Mouse (Mus musculus) T-helper 2 cell (primary cell): ENCODE measurements around the gene Ccr6.

Experiments used
- in situ Hi-C: fragments of 300-600 bp; cut with MboI, MseI; formaldehyde crosslinking; loops from one replicate; pipeline ENCODE4 v1.15.1; 2025; ENCODE audit warnings: high pct_unique_total_duplicates

Gene Ccr6

DNA sequence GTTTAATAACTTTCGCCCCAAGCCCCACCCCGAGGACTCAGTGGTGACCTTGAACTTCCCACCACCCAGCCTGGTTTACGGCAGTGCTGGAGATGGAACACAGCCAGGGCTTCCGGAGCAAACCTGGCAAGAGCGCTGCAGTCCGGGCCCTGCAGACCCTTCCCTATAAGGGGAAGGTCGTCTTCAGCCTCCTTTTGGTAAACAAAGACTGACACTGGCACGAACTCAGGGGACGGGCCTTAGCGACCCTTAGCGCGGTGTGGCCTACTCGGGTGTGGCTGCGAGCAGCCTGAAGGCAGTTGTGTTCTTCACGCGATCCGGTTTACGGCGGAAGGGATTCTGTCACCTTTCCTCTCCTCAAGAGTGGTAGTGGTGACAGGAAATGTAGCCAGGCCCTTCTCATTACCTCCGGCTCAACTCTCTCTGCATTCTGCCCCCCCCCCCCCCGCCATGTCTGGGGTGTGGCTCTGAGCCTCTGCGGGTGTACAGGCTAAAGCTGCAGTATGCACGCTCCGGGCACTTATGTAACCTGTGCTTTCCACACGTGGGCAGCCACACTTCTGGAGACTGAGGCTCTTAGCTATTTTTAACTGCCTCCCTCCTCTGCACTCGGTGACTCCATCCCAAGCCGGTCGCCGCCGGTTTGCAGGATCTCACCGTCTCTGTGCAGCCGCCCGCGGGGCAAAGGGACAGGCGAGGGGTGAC, 47.1 kb downstream of the Ccr6 start, which contains the start of gene Mpc1:
Gene Mpc1 (plus strand): TSS at position 84 of the 705 bp plus-strand sequence.
- in situ Hi-C loops = no loop called here

DNA sequence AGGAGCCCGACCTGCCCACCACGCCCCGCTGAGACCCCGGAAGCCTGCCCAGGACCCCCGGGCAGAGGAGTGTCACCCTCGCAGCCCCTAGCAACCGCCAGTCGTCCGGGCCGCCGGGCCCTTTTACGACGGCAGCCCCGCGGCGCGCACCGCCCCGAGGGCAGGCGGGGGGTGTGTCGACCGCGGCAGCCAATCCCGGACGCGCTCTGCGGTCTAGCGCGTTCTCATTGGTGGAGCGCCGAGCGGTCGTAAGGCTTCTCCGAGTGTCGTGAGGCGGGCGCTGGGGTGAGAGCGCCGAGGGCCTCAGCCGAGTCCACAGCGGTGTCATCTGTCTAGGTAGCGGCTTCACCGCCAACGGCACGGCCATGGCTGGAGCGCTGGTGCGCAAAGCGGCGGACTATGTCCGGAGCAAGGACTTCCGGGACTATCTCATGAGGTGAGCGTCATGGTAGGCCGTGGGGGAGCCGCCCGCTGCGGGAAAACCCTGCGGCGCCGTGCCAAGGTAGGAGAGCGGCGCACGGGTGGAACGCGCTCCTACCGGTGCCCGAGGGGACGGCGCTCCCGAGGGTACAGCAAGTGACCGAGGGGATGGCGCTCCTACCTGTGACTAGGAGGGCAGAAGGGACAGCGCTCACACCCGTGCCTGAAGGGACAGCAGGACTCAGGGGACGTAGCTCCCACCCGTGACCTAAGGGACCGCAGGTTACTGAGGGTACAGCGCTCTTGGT, 47.8 kb downstream of the Ccr6 start:
- in situ Hi-C loops = no loop called here

DNA sequence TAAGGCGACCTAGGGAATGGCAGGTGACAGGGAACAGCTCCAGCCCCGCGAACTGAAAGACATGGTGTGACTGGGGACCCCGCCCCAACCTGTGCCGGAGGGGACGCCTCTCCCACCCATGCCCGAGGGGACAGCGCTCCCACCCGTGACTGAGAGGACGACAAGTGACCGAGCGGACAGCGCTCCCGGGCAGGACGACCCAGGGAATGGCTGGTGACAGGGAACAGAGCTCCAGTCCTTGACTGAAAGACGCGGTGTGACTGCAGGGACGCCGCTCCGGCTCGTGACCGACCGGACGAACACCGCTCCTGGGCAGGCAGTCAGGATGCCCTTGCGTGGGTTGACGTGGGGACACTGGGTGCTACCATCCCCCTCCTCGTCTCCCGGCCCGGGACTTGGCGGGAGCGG, 48.4 kb downstream of the Ccr6 start:
- in situ Hi-C loops = no loop called here

DNA sequence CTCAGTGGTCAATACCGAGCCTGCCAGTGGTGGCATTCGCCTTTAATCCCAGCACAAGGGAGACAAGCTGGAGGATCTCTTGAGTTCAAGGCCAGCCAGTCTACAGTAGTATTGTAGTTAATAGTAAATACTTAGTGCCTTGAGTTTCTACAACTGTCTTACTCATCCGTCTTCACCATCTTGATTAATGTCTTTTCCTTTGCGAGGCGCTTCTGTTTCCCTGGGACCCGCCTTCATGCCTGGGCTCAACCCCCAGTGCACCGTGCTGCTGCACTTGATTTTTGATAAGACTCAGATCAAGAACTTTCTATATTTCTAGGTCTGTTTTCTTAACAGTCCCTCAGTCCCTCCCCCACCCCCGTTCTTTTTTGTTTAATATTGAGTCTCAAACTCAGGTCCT, 49.2 kb downstream of the Ccr6 start:
- in situ Hi-C loops = no loop called here

DNA sequence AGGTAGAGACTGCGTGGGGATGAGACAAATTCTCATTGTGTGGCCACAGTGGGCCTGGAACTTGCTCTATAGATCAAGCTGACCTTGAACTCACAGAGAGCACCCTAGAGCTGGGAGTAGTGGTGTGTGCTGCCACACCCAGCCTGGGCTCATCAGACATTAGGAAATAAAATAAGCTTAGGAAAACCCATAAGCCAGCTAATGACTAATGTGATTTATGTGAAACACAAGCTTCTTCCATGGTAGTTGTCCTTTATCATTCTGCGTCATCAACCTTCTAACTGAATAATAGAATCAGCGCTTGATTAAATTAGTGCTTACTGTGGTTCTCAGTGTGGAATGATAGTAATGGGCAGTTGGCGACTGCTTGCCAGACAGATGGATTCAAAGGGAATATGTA, 51.1 kb downstream of the Ccr6 start:
- in situ Hi-C loops = no loop called here

DNA sequence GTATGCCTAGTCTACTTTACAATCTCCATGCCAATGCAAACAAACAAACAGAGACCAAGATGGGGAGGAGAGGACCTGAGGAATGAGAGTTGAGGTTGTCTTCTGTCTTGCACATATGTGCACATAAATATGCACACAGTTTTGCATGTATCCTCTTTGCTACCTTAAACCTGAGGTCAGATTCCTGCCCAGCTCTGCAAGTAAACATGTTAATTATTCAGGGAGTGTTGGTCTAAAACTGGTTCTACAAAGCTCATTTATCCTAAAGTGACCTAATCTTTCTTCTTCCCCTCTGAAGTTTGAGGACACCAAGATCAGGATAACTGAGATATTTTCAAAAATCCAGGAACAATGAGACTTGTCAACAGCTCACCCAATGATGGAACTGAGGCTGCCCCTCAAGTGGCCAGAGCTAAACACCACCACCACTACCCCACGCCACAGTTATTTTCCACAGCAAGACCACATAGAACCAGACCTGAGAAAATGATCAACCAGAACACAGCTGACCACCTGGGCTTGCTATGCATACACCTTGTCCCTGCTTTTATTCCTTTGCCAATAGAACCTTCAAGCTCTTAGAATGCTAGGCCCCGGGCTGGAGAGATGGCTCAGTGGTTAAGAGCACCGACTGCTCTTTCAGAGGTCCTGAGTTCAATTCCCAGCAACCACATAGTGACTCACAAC, 54.3 kb downstream of the Ccr6 start:
- in situ Hi-C loops = no loop called here

DNA sequence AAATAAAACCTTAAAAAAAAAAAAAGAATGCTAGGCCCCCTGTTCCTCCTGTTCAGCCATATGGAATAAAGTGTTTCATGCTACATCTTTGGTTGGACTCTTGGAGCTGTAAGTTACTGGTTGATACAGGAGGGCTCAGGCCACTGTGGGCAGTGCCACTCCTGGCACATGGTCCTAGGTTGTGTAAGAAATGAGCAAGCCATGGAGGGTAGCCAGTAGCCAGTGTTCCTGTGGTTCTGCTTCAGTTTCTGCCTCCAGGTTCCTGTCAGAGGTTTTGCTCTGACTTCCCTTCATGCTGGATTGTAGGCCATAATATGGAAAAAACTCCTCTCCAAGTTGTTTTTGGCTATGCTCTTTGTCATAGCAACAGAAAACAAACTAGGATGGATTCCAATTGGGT, 54.9 kb downstream of the Ccr6 start:
- in situ Hi-C loops = no loop called here

DNA sequence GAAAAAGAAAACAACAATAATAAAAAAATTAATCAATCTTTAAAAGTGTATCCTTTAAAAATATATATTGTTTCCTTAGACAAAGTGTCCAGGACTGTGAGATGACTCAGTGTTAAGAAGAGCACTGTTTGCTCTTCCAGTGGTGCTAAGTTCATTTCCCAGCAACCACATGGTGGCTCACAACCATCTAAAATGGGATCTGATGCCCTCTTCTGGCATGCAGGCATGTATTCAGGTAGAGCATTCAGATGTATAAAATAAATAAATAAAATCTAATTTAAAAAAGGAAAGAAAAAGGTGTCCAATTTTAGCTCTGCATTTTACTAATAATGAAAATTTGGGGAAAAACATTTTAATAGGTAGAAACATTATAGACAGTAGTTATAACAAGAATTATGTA, 60.0 kb downstream of the Ccr6 start:
- in situ Hi-C loops = loop anchor here (5.0 kb wide), 1 partner anchor 94 kb away; no protein-coding TSS in a partner anchor

DNA sequence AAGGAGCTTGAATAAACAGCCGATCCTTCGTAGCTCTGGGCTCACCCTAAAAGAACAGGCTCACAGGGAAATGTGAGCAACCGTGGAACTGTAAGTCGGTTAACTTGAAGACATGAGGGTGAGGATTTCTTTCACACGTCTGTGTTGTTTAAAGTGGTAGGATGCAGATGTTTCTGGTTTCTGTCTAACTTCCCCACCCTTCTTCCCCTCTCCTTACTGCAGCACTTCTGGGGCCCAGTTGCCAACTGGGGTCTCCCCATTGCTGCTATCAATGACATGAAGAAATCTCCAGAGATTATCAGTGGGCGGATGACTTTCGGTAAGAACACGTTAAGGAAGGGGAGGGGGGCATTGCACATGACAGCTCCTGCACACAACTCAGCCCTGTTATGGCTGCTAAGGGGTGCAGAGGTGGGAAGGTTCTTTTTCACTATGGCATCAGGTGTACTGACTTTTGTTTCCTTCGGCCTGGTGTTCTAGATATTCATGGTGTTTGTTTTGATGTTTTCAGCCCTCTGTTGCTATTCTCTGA, 60.5 kb downstream of the Ccr6 start:
- in situ Hi-C loops = loop anchor here (5.0 kb wide), 1 partner anchor 94 kb away; no protein-coding TSS in a partner anchor

DNA sequence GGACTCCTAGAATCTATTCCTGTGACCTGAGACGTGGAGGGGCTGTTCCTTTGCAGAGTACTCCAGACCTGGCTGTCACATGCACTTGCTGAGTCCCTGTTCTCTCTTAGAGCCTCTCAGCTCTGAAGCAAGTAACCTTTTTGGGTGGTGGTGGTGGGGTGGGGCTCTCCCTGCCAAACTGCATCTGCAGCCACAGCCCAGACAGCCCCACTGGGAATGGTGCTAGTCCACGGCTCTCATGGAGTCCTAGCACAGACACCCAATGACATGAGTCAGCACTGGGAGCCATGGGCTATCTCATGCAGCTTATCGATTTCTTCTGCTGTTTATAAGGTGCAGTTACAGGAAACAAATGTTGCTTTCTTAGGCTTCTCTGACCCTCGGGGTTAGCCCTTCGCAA, 61.9 kb downstream of the Ccr6 start:
- in situ Hi-C loops = loop anchor here (5.0 kb wide), 1 partner anchor 95 kb away; no protein-coding TSS in a partner anchor

DNA sequence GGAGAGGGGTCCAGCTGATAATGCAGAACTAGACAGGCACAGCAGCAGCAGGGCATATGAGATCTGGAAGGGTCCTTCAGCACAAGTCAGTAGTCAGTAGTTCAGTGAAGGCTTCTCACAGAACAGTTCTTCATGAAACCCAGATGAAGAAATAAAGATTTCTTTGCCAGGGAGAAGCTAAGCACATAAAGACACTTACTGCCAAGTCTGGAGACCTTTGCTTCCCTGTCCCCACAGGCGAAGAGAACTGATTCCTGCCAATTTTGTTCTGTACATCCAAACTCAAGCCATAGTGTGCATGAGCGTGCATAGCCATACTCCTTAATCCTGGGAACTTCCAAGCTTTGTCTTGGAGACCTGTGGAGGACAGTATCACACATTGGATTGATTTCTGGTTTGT, 62.4 kb downstream of the Ccr6 start:
- in situ Hi-C loops = loop anchor here (5.0 kb wide), 1 partner anchor 96 kb away; no protein-coding TSS in a partner anchor

DNA sequence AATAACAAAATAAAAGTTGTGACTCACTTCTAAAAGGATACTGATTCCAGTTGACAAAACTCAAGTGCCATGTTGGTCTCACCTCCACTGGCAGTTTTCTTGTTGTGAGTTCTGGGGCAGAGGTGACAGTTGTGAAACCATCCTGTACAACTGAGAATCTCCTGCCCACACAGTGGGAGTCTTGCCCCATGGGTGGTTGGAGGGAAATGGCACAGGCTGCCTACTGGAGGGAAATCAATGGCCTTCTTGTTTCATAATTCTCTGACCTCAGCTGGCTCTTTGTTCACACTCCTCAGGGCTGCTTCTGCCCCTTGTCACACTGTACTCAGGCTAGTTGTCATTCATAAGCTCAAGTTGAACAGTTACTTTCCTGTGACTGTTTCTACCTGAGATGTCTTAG, 63.7 kb downstream of the Ccr6 start:
- in situ Hi-C loops = loop anchor here (5.0 kb wide), 1 partner anchor 97 kb away; no protein-coding TSS in a partner anchor

DNA sequence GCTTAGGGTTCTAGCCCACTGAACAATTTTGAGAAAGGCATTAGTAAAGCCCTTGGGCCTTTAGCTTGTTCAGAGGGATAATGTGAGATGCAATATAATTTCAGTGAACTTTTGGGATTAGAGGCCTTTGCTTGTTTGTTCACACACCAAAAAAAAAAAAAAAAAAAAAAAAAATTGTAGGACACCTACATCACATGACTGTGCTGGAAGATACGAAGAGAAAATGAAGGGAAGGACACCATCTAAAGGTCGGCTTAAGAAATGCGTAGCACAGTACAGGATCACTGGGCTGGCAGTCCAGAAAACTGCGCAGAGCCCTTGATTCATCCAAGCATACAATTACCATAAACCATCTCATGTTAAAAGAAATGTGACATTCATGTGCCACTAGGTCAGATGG, 65.7 kb downstream of the Ccr6 start:
- in situ Hi-C loops = loop anchor here (10.0 kb wide), 1 partner anchor 437 kb away; no protein-coding TSS in a partner anchor

DNA sequence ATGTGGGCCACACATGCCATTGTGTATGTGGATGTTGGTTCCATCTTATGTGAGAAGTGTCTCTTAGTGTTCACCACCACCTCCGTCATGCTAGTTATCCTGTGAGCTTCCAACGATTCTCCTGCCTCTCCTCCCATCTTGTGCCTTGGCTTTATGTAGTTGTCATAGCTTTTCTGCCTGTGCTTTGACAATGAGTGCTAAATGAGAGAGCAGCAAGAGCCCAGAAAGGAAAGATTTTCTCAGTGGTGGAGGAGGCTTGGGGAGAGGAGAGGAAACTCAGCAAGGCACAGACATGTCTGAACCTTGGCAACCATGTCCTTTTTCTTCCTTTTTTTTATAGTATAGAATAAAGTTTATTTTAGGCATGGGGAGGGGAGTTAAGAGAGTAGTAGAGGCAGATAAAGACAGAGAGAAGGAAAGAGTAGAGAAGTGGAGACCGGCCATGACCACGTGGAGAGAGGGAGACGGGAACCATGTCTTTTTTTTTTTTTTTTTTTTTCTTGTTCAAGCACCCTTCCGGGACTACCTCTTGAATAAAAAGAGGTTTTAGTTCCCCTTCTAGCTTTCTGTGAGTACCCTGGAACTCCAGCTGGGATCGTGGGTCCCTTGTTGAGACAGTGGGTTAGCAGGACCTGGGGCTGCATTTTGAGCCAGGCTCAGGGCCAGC, 67.1 kb downstream of the Ccr6 start:
- in situ Hi-C loops = loop anchor here (10.0 kb wide), 1 partner anchor 438 kb away; no protein-coding TSS in a partner anchor

DNA sequence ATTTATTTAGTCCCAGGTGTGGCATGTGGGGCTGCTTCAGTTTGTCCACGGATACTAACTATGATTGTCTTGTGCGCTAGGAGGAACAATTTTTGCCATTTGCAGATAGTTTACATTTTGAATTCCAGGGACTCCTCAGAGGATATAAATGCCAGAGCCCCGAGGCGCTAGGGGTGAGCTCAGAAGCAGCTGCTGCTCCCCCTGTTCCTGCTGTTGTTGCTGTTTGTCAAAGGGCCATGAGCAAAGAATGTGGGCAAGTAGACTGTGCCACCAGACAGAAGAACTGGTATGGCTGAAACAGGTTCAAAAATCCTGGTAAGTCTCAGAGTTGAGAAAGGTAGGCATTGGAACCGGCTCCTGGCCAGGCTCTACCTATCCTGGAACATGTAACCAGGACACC, 67.8 kb downstream of the Ccr6 start:
- in situ Hi-C loops = loop anchor here (10.0 kb wide), 1 partner anchor 439 kb away; no protein-coding TSS in a partner anchor

DNA sequence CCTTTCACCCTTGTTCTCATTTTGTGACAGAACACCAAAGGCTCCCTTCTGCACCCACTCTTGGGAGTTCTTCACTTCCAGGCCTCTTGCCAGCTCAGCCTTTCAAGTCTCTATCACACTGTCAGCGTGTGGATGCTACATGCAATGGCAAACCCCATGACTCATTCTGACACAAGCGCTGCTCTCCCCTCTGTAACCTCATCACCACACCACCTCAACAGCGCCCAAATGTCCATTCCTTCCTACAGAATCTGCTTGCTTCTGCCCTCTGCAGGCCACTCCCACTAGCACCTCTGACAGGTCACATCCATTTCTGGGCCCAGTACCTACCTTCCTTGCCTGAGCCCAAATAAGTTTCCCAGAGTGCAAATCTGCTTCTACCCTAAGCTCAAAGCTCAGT, 70.0 kb downstream of the Ccr6 start:
- in situ Hi-C loops = loop anchor here (10.0 kb wide), 1 partner anchor 441 kb away; no protein-coding TSS in a partner anchor
